Mouse (Mus musculus) intestine, embryonic 14.5 days (tissue): ENCODE data around the gene Als2cl. TPM values are rescaled to one million over a fixed set of nuclear protein-coding genes. Genes with fewer than 3 reads are reported as not detected.

Experiments
- ATAC-seq: fragments of 200-750 bp; cut with Nextera tagmentation; replicated peaks from 2 replicates; pipeline ENCODE4 v1.8.0; 2017; ENCODE audit warnings: low read depth, moderate number of reproducible peaks, moderate TSS enrichment, moderate library complexity; ENCODE audit not compliant: low FRiP score, low TSS enrichment
- DNase-seq: peaks from one replicate; pipeline ENCODE4 v3.0.0-alpha.2; 2018; ENCODE audit warnings: low spot score
- H3K27ac ChIP-seq: fragments of 300-500 bp; sonication (generic); 2 replicates; pipeline ENCODE4 v1.5.1; 2014; ENCODE audit warnings: low read depth, mild to moderate bottlenecking, control low read depth
- H3K27me3 ChIP-seq: fragments of 300-500 bp; sonication (generic); replicated peaks from 2 replicates; pipeline ENCODE4 v1.6.1; 2014; ENCODE audit warnings: low read length, control low read depth; ENCODE audit not compliant: control insufficient read depth, insufficient read depth
- H3K36me3 ChIP-seq: fragments of 300-500 bp; sonication (generic); 2 replicates; pipeline ENCODE4 v1.6.1; 2014; ENCODE audit warnings: low read length, control low read depth; ENCODE audit not compliant: control insufficient read depth, insufficient read depth
- H3K4me1 ChIP-seq: fragments of 300-500 bp; sonication (generic); replicated peaks from 2 replicates; pipeline ENCODE4 v1.6.1; 2014; ENCODE audit warnings: low read length, control low read depth, mixed read lengths; ENCODE audit not compliant: control insufficient read depth, insufficient read depth
- H3K4me2 ChIP-seq: fragments of 300-500 bp; sonication (generic); 2 replicates; pipeline ENCODE4 v1.6.1; 2014; ENCODE audit warnings: low read length
- H3K4me3 ChIP-seq: fragments of 300-500 bp; sonication (generic); 2 replicates; pipeline ENCODE4 v1.5.1; 2014; ENCODE audit warnings: low read depth, low read length, control low read depth, mixed read lengths
- H3K9ac ChIP-seq: fragments of 300-500 bp; sonication (generic); 2 replicates; pipeline ENCODE4 v1.6.1; 2014; ENCODE audit warnings: mild to moderate bottlenecking, low read length
- H3K9me3 ChIP-seq: fragments of 300-500 bp; sonication (generic); 2 replicates; pipeline ENCODE4 v1.6.1; 2016; ENCODE audit warnings: low read length, control low read depth; ENCODE audit not compliant: control insufficient read depth
- WGBS: fragments of 180-500 bp; shearing (Covaris S2); extraction: QIAGEN DNeasy Blood & Tissue Kit; methylation state at CpG from one replicate; pipeline ENCODE4 v1.1.7; 2014; 5-methylcytosine and 5-hydroxymethylcytosine counted together
- polyA plus RNA-seq: library from polyadenylated mRNA; unstranded; fragments of >200 nt; fragmentation: Nextera tagmentation; extraction: Ambion mirVana; gene quantifications from 2 replicates; pipeline ENCODE4 v1.2.1, GENCODE M21; 2014

Als2cl gene
- polyA plus RNA-seq, 1 experiment from 2014 or later: 5.0 TPM

DNA sequence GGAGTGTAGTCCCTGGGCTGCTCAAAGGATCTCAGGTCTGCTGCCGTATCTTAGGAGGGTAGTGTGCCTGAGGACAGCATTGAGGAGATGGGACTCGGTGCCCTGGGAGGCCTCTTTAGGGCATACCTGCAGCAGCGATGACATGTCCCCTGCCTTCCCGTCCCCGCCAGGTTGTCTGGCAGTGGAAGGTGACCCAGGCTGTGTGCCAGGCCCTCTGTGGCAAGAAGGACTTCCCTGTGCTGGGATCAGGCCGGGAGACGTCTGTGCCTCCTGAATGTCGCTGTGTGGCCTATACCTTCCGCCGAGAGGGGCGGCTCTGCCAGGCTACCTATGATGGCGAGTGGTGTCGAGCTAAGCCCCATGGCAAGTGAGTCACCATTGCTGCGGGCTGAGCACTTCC lies 9.3 kb downstream of the Als2cl start:
- H3K4me3 ChIP-seq: no peak overlapping the region
- DNase-seq: no peak
- H3K27ac ChIP-seq: no peak overlapping the region
- 88% methylated on average over 14 of the region's 14 CpGs for WGBS
- no peaks in the 10 kb centered on the region for H3K27me3 ChIP-seq
- ATAC-seq: no peak
- no peaks in the 10 kb centered on the region for H3K4me1 ChIP-seq
- H3K9me3 ChIP-seq: no peaks in the 10 kb centered on the region
- no peak overlapping the region for H3K9ac ChIP-seq
- H3K4me2 ChIP-seq: no peak overlapping the region
- H3K36me3 ChIP-seq: no peaks in the 10 kb centered on the region

GRCm38 (mm10) chr9:110890026-110890783 lies 10.5 kb downstream of the Als2cl start:
- H3K9ac ChIP-seq: no peak overlapping the region
- H3K4me1 ChIP-seq: no peaks in the 10 kb centered on the region
- no peak overlapping the region for H3K4me2 ChIP-seq
- H3K36me3 ChIP-seq: no peaks in the 10 kb centered on the region
- H3K27me3 ChIP-seq: no peaks in the 10 kb centered on the region
- no peak overlapping the region for H3K4me3 ChIP-seq
- DNase-seq (peak; percentile 77), ATAC-seq (peak; percentile 63)
- no peaks in the 10 kb centered on the region for H3K9me3 ChIP-seq
- H3K27ac ChIP-seq: no peak overlapping the region
- WGBS: 10% methylated on average over 21 of the region's 21 CpGs

DNA sequence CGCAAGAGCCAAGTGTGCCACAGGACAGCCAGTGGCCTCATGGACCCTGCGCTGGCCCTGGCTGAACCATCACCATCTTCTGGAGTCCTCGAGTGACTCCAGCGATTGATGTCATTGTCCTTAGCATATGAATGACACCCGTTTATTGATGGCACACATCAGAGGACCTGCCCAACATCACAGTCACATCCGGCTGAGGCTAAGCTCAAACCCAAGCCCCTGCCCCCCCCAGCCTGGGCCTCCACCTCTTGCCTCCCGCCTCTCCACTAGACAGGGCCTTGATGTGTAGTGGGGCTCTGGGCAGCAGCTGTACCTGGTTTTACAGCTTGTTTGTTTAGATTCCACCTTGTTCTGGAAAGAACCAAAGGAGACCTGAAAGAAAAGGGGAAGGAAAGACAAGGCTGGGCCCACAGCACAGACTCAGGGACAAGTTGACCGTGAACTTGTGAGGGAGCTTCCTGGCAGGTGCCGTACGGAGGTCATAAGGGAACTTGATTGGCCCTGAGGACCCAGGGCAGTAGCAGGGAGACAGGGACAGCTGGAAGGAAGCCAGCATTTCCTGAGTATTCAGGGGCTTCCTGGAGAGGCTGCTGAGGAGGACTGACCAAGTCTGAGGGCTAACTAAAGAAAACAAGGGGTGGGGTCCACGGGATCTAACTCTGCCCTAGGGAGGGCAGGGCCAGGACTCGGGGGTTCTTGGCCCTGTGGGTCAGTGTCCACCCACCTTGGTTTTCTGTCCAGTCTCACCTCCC lies 11.6 kb downstream of the Als2cl start:
- DNase-seq (no peak), ATAC-seq (no peak)
- no peaks in the 10 kb centered on the region for H3K36me3 ChIP-seq
- no peaks in the 10 kb centered on the region for H3K9me3 ChIP-seq
- no peaks in the 10 kb centered on the region for H3K27me3 ChIP-seq
- H3K4me3 ChIP-seq: no peak overlapping the region
- H3K27ac ChIP-seq: no peak overlapping the region
- no peak overlapping the region for H3K9ac ChIP-seq
- H3K4me1 ChIP-seq: no peaks in the 10 kb centered on the region
- WGBS: 71% methylated on average over 12 of the region's 12 CpGs
- no peak overlapping the region for H3K4me2 ChIP-seq

DNA sequence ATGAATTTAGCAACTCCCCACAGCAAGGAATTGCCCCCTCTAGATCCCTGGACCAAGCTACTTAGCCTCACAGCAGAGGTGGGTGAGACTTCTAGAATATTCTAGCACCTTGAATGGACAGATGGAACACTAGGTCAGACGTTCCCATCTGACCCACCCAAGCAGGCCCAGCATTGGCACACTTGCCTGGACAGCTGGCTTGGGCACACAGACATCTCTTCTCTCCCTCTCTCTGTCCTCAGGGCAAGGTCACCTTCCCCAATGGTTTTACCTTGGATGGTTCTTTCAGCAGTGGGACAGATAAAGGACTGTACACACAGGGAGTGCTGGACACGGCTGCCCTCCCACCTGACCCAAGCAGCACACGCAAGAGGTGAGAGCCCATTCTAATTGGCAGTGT lies 12.9 kb downstream of the Als2cl start:
- WGBS: 93% methylated on average over 3 of the region's 3 CpGs
- no peak for ATAC-seq

DNA sequence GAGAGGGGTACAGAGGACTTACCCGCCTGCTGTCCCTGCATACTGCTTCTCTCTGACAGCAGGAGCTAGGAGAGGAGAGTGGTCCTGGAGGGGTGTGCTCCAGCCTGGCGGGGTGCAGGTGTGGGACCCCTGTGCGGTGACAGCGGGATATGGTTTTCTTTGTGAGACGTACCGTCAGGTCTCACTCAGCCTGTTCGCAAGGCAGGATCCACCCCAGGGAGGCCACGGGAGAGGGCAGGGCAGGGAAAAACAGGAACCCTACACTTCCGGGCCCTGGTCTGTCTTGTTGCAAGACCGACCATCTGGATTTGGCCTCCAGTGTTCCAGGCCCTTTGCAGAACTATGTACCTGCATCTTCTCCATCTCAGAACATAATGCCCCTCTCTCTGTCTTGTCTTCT lies 13.8 kb downstream of the Als2cl start:
- Histone ChIP-seq H3K4me3 (no peak overlapping the region), H3K27me3 (no peaks in the 10 kb centered on the region), H3K9ac (no peak overlapping the region), H3K4me2 (no peak overlapping the region), H3K9me3 (no peaks in the 10 kb centered on the region), H3K27ac (no peak overlapping the region), H3K4me1 (no peaks in the 10 kb centered on the region), H3K36me3 (no peaks in the 10 kb centered on the region)
- WGBS: 68% methylated on average over 10 of the region's 10 CpGs
- ATAC-seq: no peak
- no peak for DNase-seq

More for the DNA sequence above, 12.9 kb downstream of the Als2cl start:
- Histone ChIP-seq H3K4me3 (no peak overlapping the region), H3K4me2 (no peak overlapping the region), H3K27ac (no peak overlapping the region), H3K9me3 (no peaks in the 10 kb centered on the region), H3K36me3 (no peaks in the 10 kb centered on the region), H3K4me1 (no peaks in the 10 kb centered on the region), H3K27me3 (no peaks in the 10 kb centered on the region), H3K9ac (no peak overlapping the region)
- DNase-seq: no peak

DNA sequence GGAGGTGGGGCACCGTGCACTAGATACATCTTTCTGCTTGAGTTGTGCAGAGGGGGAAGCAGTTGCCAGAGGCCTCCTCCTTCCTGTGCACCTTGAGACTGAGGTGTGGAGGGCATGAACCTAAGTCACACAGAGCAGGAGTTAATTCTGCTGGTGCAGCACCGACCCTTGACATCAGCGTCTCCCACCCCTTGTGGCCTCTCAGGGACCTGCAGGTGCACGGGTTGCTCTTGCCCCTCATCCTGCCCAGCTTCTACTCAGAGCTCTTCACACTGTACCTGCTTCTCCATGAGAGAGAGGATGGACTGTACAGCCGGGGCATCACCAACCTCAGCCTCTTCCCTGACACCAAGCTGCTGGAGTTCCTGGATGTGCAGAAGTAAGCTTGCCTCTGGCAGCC lies 15.8 kb downstream of the Als2cl start:
- Histone ChIP-seq H3K9me3 (no peaks in the 10 kb centered on the region), H3K4me3 (no peak overlapping the region), H3K9ac (no peak overlapping the region), H3K4me1 (no peaks in the 10 kb centered on the region), H3K36me3 (no peaks in the 10 kb centered on the region), H3K27me3 (no peaks in the 10 kb centered on the region), H3K4me2 (no peak overlapping the region), H3K27ac (no peak overlapping the region)
- WGBS: 52% methylated on average over 5 of the region's 5 CpGs
- DNase-seq: no peak
- no peak for ATAC-seq

DNA sequence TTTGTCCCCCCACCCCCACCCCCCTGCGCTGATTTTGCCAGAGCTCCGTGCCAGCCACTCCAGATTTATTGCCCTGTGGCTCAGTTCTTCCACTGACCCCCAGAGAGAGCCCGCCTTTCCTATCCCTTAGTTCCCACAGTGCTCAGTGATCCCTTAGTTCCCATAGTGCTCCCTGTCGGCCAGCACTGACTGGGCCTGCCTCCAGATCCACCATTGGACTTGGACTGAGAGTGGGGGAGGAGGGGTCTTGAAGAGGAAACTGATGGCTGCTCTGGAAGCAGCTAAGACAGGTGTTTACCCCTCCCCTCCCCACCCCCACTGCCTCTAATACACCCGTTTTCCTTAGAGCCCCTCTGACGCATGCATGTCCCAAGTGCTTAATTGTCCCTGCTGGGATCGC lies 16.3 kb downstream of the Als2cl start:
- H3K27me3 ChIP-seq: no peaks in the 10 kb centered on the region
- no peaks in the 10 kb centered on the region for H3K9me3 ChIP-seq
- H3K4me3 ChIP-seq: no peak overlapping the region
- 20% methylated on average over 7 of the region's 7 CpGs for WGBS
- H3K9ac ChIP-seq: no peak overlapping the region
- H3K36me3 ChIP-seq: no peaks in the 10 kb centered on the region
- no peak for DNase-seq
- no peak overlapping the region for H3K27ac ChIP-seq
- no peaks in the 10 kb centered on the region for H3K4me1 ChIP-seq
- no peak overlapping the region for H3K4me2 ChIP-seq
- 0 out of 2 replicates have a peak, but pooled peaks have one; percentile 2 for ATAC-seq

DNA sequence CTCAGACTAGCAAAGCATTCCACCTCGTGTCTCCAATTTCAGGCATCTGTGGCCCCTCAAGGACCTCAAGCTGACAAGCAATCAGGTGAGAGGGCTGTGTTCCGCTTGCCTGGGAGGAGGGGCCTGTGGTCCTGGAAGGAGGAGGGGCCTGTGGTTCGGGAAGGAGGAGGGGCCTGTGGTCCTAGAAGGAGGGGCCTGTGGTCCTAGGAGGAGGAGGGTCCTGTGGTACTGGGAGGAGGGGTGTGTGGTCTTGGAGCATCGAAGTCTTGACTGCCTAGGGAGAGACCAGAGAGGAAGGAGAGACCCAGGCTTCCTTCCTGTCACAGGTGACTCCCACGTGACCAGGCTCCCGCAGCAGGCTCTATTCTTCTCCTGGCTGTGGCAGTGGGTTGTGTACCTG lies 16.9 kb downstream of the Als2cl start:
- H3K27ac ChIP-seq: no peak overlapping the region
- ATAC-seq: 0 out of 2 replicates have a peak, but pooled peaks have one; percentile 12
- H3K9ac ChIP-seq: no peak overlapping the region
- H3K4me2 ChIP-seq: no peak overlapping the region
- 5% methylated on average over 6 of the region's 6 CpGs for WGBS
- H3K9me3 ChIP-seq: no peaks in the 10 kb centered on the region
- no peak for DNase-seq
- no peaks in the 10 kb centered on the region for H3K4me1 ChIP-seq
- H3K36me3 ChIP-seq: no peaks in the 10 kb centered on the region
- no peak overlapping the region for H3K4me3 ChIP-seq
- H3K27me3 ChIP-seq: no peaks in the 10 kb centered on the region
